Mouse (Mus musculus): Measurements from ENCODE around the gene Gm28051. TPM values are rescaled to one million over a fixed set of nuclear protein-coding genes. Genes with fewer than 3 reads are reported as not detected.

Gm28051 gene
- total and polyA plus RNA-seq, 3 experiments: not detected

DNA sequence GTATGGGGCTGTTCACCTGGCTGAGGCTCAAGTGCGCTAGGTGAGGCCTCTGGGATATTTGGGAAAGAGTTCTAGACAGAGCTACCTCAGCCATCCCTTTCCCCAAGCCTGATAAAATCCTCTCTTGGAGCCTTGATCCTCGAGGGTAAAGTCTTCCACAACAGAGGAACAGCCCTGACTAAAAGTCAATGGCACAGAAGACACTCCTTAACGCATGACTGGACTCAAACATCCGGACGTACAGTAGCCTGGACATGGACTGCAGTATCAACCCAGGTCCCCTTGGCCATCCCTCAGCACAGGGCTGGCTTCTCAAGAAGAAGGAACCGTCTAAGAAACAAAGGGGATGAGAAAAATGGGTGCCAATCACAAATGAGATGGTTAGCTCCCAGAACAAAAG, 74.1 kb downstream of the Gm28051 start:
- H3K9me3 ChIP-seq (replicated peaks; ENCODE audit: insufficient read depth, low read length): no peaks in the 10 kb centered on the region
- no peaks in the 10 kb centered on the region for H3K4me1 ChIP-seq (ENCODE audit: control insufficient read depth in 1 of 2, insufficient read depth in 2 of 2, low read length in 2 of 2)
- no peaks in the 10 kb centered on the region for H3K79me2 ChIP-seq (ENCODE audit: control insufficient read depth, insufficient read depth, low read length, poor library complexity)
- TF ChIP-seq CHD1 (IDR thresholded peaks at IDR 0.05; ENCODE audit: low read depth, low read length) (no peak), MAFK (IDR thresholded peaks at IDR 0.05; ENCODE audit: borderline replicate concordance, low read depth, low read length) (no peak), MYB (IDR thresholded peaks at IDR 0.05; ENCODE audit: low read depth, low read length) (no peak), RCOR1 (IDR thresholded peaks at IDR 0.05; ENCODE audit: low read depth, low read length) (no peak), E2F4 (IDR thresholded peaks at IDR 0.05; ENCODE audit: borderline replicate concordance, low read depth, low read length) (no peak), POLR2AphosphoS2 (IDR thresholded peaks at IDR 0.05; ENCODE audit: low read length) (no peak), GABPA (IDR thresholded peaks at IDR 0.05; ENCODE audit: low read depth, low read length) (no peak), TCF12 (IDR thresholded peaks at IDR 0.05; ENCODE audit: low read depth, low read length) (no peak), POLR2A (IDR thresholded peaks at IDR 0.05; ENCODE audit: control insufficient read depth in 1 of 2, insufficient read depth in 1 of 2, low read depth in 1 of 2, low read length in 2 of 2, poor library complexity in 1 of 2) (no peak), HCFC1 (IDR thresholded peaks at IDR 0.05; ENCODE audit: low read depth, low read length) (no peak)
- no peak for DNase-seq (ENCODE audit: low read depth, low spot score)
- H3K9ac ChIP-seq (ENCODE audit: control insufficient read depth, low read depth, low read length, poor library complexity, severe bottlenecking): no peak overlapping the region
- H3K27ac ChIP-seq (ENCODE audit: control insufficient read depth, low read depth, low read length): no peak overlapping the region
- H3K27me3 ChIP-seq (ENCODE audit: control insufficient read depth in 1 of 2, insufficient read depth in 2 of 2, low read length in 2 of 2): no peaks in the 10 kb centered on the region
- H3K4me3 ChIP-seq (ENCODE audit: control insufficient read depth in 1 of 2, insufficient read depth in 1 of 2, low read depth in 2 of 2, low read length in 2 of 2): no peak overlapping the region
- no peaks in the 10 kb centered on the region for H3K36me3 ChIP-seq (ENCODE audit: control insufficient read depth in 1 of 2, insufficient read depth in 2 of 2, low read length in 2 of 2)

DNA sequence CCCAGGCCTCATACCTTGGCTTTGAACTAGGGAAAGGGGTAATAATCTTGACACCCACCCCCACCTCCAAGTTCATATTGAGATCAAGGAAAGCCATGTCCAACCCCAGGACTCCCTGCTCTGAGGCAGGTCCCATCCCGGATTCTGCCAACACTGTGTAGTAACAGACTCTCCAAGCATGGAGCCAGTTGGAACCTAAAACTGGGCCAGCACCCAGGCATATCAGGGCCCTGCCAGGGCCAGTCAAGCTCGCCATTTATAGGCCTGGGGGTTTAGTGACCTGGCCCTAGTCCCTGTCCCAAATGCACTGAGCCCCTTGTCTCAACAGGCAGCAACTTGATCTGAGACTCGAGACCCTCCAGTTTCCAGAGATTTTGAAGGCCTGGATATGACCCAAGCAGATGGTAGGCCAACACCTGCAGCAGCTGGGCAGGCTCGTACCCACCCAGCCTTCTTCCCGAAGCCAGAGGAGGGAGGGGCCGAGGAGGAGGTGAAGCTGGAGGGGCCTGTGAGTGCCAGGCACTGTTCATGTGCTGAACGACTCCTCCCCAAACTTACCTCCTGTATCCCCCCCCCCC, 74.8 kb downstream of the Gm28051 start:
- H3K36me3 ChIP-seq (ENCODE audit: control insufficient read depth in 1 of 2, insufficient read depth in 2 of 2, low read length in 2 of 2): no peaks in the 10 kb centered on the region
- no peaks in the 10 kb centered on the region for H3K79me2 ChIP-seq (ENCODE audit: control insufficient read depth, insufficient read depth, low read length, poor library complexity)
- TF ChIP-seq CTCF (IDR thresholded peaks at IDR 0.05 in 2 of 3, conservative IDR thresholded peaks at IDR 0.05 in 1 of 3; ENCODE audit: control insufficient read depth in 1 of 3, insufficient read depth in 1 of 3, low read depth in 2 of 3, low read length in 3 of 3, poor library complexity in 1 of 3, severe bottlenecking in 1 of 3): no peak
- TF ChIP-seq GABPA (IDR thresholded peaks at IDR 0.05; ENCODE audit: low read depth, low read length): no peak
- no peak for TF ChIP-seq NELFE (IDR thresholded peaks at IDR 0.05; ENCODE audit: low read depth, low read length)
- no peak for TF ChIP-seq CHD1 (IDR thresholded peaks at IDR 0.05; ENCODE audit: low read depth, low read length)
- no peak for TF ChIP-seq UBTF (IDR thresholded peaks at IDR 0.05; ENCODE audit: borderline replicate concordance, insufficient read depth, low read depth, low read length)
- no peak for TF ChIP-seq ZNF384 (IDR thresholded peaks at IDR 0.05; ENCODE audit: low read depth, low read length)
- TF ChIP-seq MAZ (IDR thresholded peaks at IDR 0.05; ENCODE audit: low read depth, low read length): no peak
- no peak for TF ChIP-seq EP300 (IDR thresholded peaks at IDR 0.05; ENCODE audit: low read depth in 1 of 2, low read length in 2 of 2)
- no peak for TF ChIP-seq JUND (IDR thresholded peaks at IDR 0.05; ENCODE audit: low read depth, low read length)
- TF ChIP-seq ETS1 (IDR thresholded peaks at IDR 0.05; ENCODE audit: low read depth, low read length): no peak
- no peak for TF ChIP-seq USF2 (IDR thresholded peaks at IDR 0.05; ENCODE audit: borderline replicate concordance in 1 of 2, insufficient read depth in 1 of 2, low read depth in 1 of 2, low read length in 2 of 2)
- TF ChIP-seq RAD21 (IDR thresholded peaks at IDR 0.05; ENCODE audit: low read depth, low read length): no peak
- TF ChIP-seq ZKSCAN1 (IDR thresholded peaks at IDR 0.05; ENCODE audit: low read depth, low read length): no peak
- TF ChIP-seq SIN3A (IDR thresholded peaks at IDR 0.05; ENCODE audit: low read length): no peak
- TF ChIP-seq MEF2A (IDR thresholded peaks at IDR 0.05; ENCODE audit: extremely low read depth, insufficient replicate concordance, low read depth, low read length, poor library complexity, severe bottlenecking): no peak
- H3K9ac ChIP-seq (ENCODE audit: control insufficient read depth, low read depth, low read length, poor library complexity, severe bottlenecking): no peak overlapping the region
- H3K4me3 ChIP-seq (ENCODE audit: control insufficient read depth in 1 of 2, insufficient read depth in 1 of 2, low read depth in 2 of 2, low read length in 2 of 2): no peak overlapping the region
- H3K27me3 ChIP-seq (ENCODE audit: control insufficient read depth in 1 of 2, insufficient read depth in 2 of 2, low read length in 2 of 2): no peaks in the 10 kb centered on the region
- no peaks in the 10 kb centered on the region for H3K4me1 ChIP-seq (ENCODE audit: control insufficient read depth in 1 of 2, insufficient read depth in 2 of 2, low read length in 2 of 2)
- no peak overlapping the region for H3K27ac ChIP-seq (ENCODE audit: control insufficient read depth, low read depth, low read length)
- no peak for DNase-seq (ENCODE audit: low read depth, low spot score)
- H3K9me3 ChIP-seq (replicated peaks; ENCODE audit: insufficient read depth, low read length): no peaks in the 10 kb centered on the region
